Mouse (Mus musculus) left cerebral cortex, adult 2 months (tissue): ENCODE measurements around the gene Pcnx3. TPM values are rescaled to one million over a fixed set of nuclear protein-coding genes. Genes with fewer than 3 reads are reported as not detected.
"Not testable (repeated sequence)": the region's sequence is repeated elsewhere in the genome, so short reads cannot be mapped to it uniquely, and the experiment has no call there.

Experiments used
- DNase-seq, 2 experiments: peaks; one replicate each; pipeline ENCODE4 v3.0.0; 2021 to 2022; ENCODE audit warnings: low spot score in 2 of 2, mixed read lengths in 1 of 2; ENCODE audit errors: extremely low spot score in 1 of 2
- H3K27ac ChIP-seq: fragments of 200-600 bp; 2 replicates; pipeline ENCODE4 v1.8.1; 2022
- H3K4me3 ChIP-seq: fragments of 200-600 bp; 2 replicates; pipeline ENCODE4 v1.8.1; 2022
- CTCF ChIP-seq: fragments of 200-600 bp; IDR thresholded peaks from 2 replicates; pipeline ENCODE4 v1.8.1; 2022; ENCODE audit warnings: antibody characterized with exemption, mild to moderate bottlenecking, moderate library complexity
- intact Hi-C: fragments of 180-260 bp; cut with DNase I; formaldehyde crosslinking; loops from one replicate; pipeline ENCODE4 v1.15.1; 2025
- total RNA-seq, 2 experiments: library from RNA; stranded (reverse); gene quantifications; 2 replicates each; pipeline ENCODE4 v1.2.3; 2021

Gene Pcnx3
- total RNA-seq, 2 experiments from 2014 or later, result 77.5 to 80.0 TPM

DNA sequence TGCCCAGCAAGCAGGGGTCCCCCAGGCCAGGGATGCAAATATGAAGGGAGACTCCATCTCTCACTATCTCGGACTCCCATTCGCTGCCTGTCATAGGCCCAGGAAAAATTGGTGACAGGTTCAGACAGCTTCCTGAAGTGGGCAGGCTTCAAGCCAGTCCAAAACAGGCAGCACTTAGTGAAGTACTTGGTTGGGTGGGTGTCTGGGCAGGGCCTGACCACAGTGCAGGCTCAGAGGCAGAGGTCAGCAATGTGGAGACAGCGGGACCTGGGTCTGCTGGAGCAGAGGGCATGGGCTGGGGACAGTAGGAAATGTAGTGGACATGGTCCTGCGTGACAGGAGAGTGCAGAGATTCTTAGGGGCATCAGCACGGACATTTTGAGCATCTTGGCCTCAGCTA, 2.9 kb upstream of the Pcnx3 start:
- no peak for DNase-seq
- intact Hi-C loops, result no loop called here
- H3K4me3 ChIP-seq, result peak overlapping the region; percentile 79
- TF ChIP-seq CTCF, result no peak
- peak overlapping the region; percentile 87 for H3K27ac ChIP-seq

DNA sequence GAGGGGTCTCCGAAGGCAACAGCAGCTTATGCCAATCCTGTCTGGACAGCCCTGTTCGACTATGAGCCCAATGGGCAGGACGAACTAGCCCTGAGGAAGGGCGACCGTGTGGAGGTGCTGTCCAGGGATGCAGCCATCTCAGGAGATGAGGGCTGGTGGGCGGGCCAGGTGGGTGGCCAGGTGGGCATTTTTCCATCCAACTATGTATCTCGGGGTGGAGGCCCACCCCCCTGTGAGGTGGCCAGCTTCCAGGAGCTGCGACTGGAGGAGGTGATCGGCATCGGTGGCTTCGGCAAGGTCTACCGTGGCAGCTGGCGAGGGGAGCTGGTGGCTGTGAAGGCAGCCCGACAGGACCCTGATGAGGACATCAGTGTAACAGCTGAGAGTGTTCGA, 1.6 kb upstream of the Pcnx3 start:
- TF ChIP-seq CTCF, result no peak
- DNase-seq, result no peak
- H3K4me3 ChIP-seq, result peak overlapping the region; percentile 79
- intact Hi-C loops, result no loop called here
- H3K27ac ChIP-seq, result peak overlapping the region; percentile 90

DNA sequence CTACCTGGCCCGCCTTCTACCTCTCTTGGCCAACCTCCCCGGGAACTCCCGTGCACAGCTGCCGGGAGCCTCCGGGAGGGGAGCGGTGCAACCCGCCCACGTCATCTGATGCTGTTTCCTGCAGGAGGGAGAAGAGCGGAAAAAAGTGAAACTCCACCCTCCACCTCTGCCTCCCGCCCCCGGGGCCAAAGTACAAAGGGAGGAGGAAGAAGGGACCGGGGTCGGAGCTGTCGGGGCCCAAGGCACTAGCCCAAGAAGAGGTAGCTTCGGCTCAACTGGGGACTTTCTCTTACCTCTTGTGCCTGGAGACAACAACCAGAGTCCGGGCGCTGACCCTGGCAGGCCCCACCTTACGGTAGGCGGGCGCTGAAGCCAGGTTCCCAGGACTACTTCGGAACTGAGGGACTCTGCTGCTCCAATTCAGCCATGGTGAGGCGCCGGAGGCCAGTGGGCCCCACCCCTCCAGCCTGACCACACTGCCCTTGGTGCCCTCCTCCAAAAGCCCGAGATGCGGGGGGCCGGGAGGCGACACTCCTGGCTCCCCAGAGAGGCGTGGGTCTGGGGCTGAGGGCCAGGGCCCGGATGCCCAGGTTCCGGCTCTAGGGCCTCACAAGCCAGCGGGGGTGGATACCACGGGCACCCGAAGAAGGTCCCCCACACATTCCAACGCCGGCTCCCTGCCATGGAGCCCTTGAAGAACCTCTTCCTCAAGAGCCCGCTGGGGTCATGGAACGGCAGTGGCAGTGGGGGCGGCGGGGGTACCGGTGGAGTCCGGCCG, 1.0 kb upstream of the Pcnx3 start:
- intact Hi-C loops, result loop anchor here (2.0 to 5.0 kb wide), 2 partner anchors 53 to 322 kb away; partner anchors contain the start of genes Banf1, Eif1ad and Rela
- peak; percentile 71 to 80 for DNase-seq
- Histone ChIP-seq H3K27ac (peak overlapping the region; percentile 90), H3K4me3 (peak overlapping the region; percentile 79)
- no peak for TF ChIP-seq CTCF

DNA sequence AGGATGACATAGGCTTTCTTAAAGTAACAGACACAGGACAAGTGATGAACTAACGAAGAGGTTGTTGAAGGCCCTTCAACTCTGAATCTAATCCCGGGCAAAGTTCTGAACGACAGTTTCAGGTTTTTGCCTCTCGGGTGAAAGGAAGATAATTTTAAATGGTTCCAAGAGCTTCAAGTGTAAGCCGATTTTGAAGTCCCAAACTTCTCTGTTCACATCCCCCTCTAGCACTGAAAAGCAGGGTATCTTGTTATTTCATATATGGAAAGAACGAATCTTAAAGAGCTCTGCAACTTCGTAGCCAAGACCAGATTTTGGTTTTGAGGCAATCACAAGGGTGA, 350 bp upstream of the Pcnx3 start:
- TF ChIP-seq CTCF, result no peak
- DNase-seq, result no peak
- H3K27ac ChIP-seq, result peak overlapping the region; percentile 90
- intact Hi-C loops, result loop anchor here (2.0 to 5.0 kb wide), 2 partner anchors 52 to 322 kb away; partner anchors contain the start of genes Banf1, Eif1ad and Rela
- H3K4me3 ChIP-seq, result peak overlapping the region; percentile 79

DNA sequence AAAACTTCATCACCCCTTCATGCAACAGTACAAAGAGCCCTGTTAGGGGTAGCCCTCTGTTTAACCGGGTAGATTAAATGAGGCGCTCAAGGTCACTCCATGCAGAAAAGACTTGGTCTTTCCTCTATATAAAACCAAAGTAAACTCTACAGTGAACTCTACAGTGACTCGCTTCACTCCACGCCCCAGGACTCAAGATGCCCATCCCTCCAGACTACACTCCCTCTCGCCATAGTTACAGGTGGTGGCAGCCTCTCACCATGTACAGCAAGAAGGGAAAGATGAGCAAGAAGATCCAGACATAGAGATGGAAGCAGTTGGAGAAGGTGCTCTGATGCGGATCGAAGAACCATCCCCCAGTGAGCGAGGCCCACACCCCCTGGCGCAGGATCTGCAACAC, 970 bp downstream of the Pcnx3 start:
- intact Hi-C loops, result loop anchor here (2.0 to 5.0 kb wide), 2 partner anchors 51 to 320 kb away; partner anchors contain the start of genes Banf1, Eif1ad and Rela
- no peak for TF ChIP-seq CTCF
- Histone ChIP-seq H3K27ac (no peak overlapping the region), H3K4me3 (peak overlapping the region; percentile 79)
- no peak for DNase-seq

DNA sequence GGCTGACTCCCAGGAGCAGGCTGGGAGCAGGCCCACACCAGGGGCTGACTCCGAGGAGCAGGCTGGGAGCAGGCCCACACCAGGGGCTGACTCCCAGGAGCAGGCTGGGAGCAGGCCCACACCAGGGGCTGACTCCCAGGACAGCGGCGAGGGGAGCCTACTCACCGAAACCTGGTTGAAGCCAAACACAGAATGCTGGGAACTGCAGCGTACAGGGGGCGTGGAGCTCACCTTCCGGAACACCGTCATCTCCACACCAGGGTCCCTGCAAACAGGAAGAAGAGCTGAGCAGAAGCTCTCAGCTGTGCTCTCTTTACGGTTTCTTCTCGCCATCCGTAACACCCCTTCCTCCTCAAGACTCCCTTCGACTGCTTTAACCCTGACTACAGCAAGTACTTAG, 1.8 kb downstream of the Pcnx3 start:
- not testable (repeated sequence) for H3K4me3 ChIP-seq, DNase-seq, H3K27ac ChIP-seq
- intact Hi-C loops, result loop anchor here (5.0 kb wide), 1 partner anchor 320 kb away; the partner anchor contains the start of genes Banf1 and Eif1ad

DNA sequence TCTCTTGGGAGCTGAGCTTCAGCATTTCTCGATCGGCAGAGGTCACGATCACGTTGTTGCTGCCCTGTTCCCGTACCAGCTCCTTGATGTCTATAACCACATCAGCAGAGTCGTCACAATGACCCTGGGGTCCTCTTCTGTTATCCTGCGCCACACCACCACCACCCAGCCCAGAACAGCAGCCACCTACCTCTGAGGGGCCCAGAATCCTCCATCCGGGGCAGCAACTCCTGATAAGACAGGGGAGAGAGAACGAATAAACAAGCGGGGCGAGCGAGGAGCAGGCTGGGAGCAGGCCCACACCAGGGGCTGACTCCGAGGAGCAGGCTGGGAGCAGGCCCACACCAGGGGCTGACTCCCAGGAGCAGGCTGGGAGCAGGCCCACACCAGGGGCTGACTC, 2.3 kb downstream of the Pcnx3 start:
- TF ChIP-seq CTCF, result no peak
- no peak for DNase-seq
- intact Hi-C loops, result loop anchor here (5.0 kb wide), 1 partner anchor 319 kb away; the partner anchor contains the start of genes Banf1 and Eif1ad

DNA sequence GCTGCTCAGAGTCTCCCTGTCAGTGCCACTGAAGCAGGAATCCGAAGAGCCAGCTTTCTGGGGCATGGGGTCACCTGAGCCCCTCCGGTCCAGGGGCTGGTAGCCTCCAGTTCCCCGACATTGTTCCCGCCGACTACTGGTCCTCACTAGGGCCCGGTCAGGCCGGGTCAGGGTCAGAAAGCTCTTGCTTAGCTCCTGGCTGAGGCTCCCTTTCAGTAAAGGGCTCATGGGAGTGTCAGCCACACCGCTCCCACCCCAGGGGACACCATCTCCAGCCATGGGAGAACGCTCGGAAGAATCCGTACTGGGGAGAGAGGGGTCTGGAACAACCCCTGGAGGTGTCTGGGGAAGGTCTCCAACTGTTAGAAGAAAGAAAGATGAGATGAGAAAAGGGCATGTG, 2.8 kb downstream of the Pcnx3 start:
- H3K4me3 ChIP-seq, result no peak overlapping the region
- no peak overlapping the region for H3K27ac ChIP-seq
- intact Hi-C loops, result loop anchor here (5.0 kb wide), 1 partner anchor 319 kb away; the partner anchor contains the start of genes Banf1 and Eif1ad
- no peak for DNase-seq
- TF ChIP-seq CTCF, result no peak

More for the DNA sequence above, 2.3 kb downstream of the Pcnx3 start:
- Histone ChIP-seq H3K4me3 (no peak overlapping the region), H3K27ac (no peak overlapping the region)

DNA sequence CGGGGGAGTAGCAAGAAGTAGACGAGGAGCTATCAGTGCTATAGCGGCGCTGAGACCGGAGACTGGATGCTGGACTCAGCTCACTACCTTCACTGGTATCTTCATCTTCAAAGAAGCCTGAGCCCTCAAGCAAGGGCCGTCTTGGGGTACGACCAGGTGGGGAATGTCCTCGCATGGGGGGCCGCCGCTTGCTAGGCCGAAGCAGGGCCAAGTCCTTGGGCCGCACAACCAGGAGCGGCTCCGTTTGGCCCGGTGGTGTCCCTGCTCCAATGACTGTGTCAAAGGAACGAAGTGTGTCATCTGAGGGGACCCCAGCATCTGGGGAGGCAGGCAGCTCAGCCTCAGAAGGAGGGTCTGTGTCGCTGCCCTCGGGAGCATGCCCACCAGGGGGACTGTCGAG, 3.3 kb downstream of the Pcnx3 start:
- Histone ChIP-seq H3K4me3 (no peak overlapping the region), H3K27ac (no peak overlapping the region)
- DNase-seq, result no peak
- no peak for TF ChIP-seq CTCF
- intact Hi-C loops, result loop anchor here (5.0 kb wide), 1 partner anchor 318 kb away; the partner anchor contains the start of genes Banf1 and Eif1ad

DNA sequence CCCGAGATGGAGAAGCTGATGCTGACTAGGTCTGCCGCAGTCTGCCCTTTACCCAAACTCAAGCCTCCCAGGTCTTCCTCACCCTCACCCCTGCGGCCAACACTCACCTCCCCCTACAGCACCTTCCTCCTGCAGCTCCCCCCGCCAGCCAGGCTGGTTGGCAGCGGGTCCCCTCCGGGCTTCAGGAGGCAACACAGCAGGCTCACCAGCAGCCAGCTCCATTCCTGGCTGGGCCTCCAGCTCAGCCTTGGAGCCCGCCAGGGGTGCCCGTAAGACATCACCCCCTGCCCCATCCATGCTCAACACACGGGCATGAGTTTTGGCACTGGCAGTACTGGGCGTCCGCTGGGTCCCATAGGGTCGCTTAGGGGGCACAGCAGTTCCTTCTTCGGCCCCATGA, 3.7 kb downstream of the Pcnx3 start:
- intact Hi-C loops, result loop anchor here (5.0 kb wide), 1 partner anchor 318 kb away; the partner anchor contains the start of genes Banf1 and Eif1ad
- H3K27ac ChIP-seq, result no peak overlapping the region
- DNase-seq, result no peak

DNA sequence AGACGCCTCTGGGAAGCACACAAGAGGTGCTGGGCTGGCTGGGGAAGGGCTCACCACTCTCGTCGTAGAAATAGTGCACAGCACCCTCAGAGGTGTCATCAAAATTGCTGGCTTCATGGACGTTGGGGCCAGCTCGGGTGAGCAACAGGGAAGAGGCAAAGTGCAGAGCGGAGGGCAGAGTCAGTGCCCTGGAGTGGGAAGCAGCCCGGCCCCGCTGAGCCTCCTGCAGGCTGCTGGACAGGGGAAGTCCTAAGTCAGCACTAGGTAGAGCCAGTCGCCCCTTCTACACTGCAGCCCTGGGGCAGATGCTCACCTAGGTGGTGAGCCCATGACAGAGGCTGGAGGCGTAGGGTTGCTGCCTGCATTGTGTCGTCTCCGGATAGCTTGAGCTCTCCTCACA, 4.5 kb downstream of the Pcnx3 start:
- Histone ChIP-seq H3K4me3 (no peak overlapping the region), H3K27ac (no peak overlapping the region)
- DNase-seq, result no peak
- no peak for TF ChIP-seq CTCF
- intact Hi-C loops, result no loop called here

More for the DNA sequence above, 3.7 kb downstream of the Pcnx3 start:
- no peak overlapping the region for H3K4me3 ChIP-seq
- TF ChIP-seq CTCF, result no peak

DNA sequence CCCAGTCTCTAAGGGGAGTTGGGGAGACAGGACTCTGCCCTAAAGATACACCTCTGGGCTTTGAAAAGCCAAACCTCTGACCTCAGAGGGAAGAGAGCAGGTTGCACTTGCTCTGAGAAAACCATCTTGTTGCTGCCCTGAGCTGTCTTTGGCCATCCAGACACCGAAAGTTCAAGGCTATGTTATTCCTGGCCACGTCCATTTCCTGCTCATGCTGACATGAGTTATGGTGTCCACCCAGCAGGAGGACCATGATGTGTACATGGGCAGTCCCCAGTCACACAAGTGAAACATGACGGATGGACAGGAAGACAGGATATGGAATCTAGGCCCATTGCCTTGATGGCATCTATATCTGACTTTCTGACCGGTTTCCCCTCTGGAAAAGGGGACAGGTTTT, 8.3 kb downstream of the Pcnx3 start:
- DNase-seq, result no peak
- intact Hi-C loops, result no loop called here
- Histone ChIP-seq H3K27ac (no peak overlapping the region), H3K4me3 (no peak overlapping the region)
- TF ChIP-seq CTCF, result no peak
